Mouse (Mus musculus): ENCODE data around the gene Ntrk2. TPM values are rescaled to one million over a fixed set of nuclear protein-coding genes. Genes with fewer than 3 reads are reported as not detected.
A peak's percentile ranks its signal among the peaks of the same experiment; 100 is the strongest.

Ntrk2 gene
- total RNA-seq (2021): 1 to 10 TPM; 2.9 to 4.0 TPM
- long read RNA-seq, experiment 1, full-length matches to known transcripts: 5 of 10 reads
- long read RNA-seq, experiment 1, partial matches to known transcripts: 1 of 10 reads
- long read RNA-seq, experiment 1, other reads (novel, unspliced or antisense): 4 of 10 reads
- long read RNA-seq, experiment 2, partial matches to known transcripts: 1 of 1 reads
- long read RNA-seq, experiment 2, other reads (novel, unspliced or antisense): 0 of 1 reads

- DNase-seq (ENCODE audit: low spot score): peak; percentile 76
Measured at GRCm38 (mm10) chr13:58806397-58806892, at the start of gene Ntrk2. Gene Ntrk2, plus strand, starts transcription at chr13:58806569.

- DNase-seq (ENCODE audit: low spot score): no peak
Measured at GRCm38 (mm10) chr13:58761003-58761630, 45.3 kb upstream of the Ntrk2 start.

GRCm38 (mm10) chr13:58768258-58768657 lies 38.1 kb upstream of the Ntrk2 start:
- DNase-seq (ENCODE audit: low spot score): no peak

DNA sequence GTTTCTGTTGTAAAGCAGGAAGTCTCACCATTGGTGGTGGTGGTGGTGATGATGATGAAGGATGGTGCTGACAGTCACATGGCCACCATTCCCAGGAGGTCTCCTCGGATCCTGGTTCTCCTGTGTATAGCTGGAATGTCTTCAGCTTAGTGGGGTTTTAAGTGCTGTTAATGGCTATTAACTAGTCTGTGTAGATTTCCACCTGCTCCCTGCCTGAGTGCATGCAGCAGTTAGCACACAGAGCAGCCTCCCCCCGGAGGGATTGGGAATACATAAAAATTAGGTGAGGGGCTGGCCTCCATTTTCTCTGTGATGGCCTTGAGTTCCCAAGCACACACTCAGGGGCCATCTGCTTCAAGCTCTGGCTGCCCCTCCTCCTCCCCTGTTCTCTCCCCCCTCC lies 36.9 kb upstream of the Ntrk2 start:
- no peak for DNase-seq (ENCODE audit: low spot score)

GRCm38 (mm10) chr13:58779261-58779660 lies 27.1 kb upstream of the Ntrk2 start:
- DNase-seq (ENCODE audit: low spot score): no peak

- DNase-seq (ENCODE audit: low spot score): no peak
Measured at GRCm38 (mm10) chr13:58786476-58786875, 19.9 kb upstream of the Ntrk2 start.

DNA sequence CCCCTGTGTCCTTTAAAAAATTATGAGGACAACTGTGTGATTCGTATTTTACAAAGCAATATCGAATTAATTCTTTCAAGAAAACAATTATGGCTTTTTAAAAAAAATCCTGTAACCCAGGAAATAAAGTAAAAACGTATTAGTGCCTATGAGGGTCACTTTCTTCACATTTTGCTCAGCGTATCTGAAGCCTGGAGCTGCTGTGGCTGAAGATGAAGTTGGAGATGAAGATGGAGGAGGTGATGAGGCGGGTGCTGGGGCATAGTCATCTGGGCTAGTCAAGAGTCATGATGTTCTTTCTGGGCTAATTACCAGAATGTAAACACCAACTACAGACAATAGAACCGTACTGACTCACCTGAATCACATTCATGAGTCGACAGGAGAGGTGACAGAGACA lies 15.6 kb upstream of the Ntrk2 start:
- DNase-seq (ENCODE audit: low spot score): no peak

GRCm38 (mm10) chr13:58797386-58797785 lies 9.0 kb upstream of the Ntrk2 start:
- no peak for DNase-seq (ENCODE audit: low spot score)

- DNase-seq (ENCODE audit: low spot score): no peak
Measured at GRCm38 (mm10) chr13:58801291-58801690, 5.1 kb upstream of the Ntrk2 start.

- DNase-seq (ENCODE audit: low spot score): no peak
Measured at GRCm38 (mm10) chr13:58803882-58804281, 2.5 kb upstream of the Ntrk2 start.

DNA sequence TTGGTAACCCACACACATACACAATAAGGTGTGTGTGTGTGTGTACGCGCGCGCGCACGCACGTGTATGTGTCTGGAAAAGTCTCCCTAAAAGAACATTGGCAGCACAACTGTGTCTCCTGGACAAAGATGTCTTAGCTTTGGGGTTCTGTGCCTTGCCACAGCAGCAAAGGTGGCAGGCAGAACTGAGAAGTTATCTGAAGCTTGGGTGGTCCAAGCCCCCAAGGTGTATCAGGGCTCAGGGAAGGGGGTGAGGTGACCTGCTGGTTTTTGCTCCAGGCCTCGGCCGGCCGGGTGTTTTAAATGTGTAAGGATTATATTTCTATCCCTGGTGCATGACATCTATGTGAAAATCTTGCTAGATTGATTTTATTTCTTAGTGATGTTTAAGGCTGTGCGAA lies 536 bp upstream of the Ntrk2 start:
- no peak for DNase-seq (ENCODE audit: low spot score)

DNA sequence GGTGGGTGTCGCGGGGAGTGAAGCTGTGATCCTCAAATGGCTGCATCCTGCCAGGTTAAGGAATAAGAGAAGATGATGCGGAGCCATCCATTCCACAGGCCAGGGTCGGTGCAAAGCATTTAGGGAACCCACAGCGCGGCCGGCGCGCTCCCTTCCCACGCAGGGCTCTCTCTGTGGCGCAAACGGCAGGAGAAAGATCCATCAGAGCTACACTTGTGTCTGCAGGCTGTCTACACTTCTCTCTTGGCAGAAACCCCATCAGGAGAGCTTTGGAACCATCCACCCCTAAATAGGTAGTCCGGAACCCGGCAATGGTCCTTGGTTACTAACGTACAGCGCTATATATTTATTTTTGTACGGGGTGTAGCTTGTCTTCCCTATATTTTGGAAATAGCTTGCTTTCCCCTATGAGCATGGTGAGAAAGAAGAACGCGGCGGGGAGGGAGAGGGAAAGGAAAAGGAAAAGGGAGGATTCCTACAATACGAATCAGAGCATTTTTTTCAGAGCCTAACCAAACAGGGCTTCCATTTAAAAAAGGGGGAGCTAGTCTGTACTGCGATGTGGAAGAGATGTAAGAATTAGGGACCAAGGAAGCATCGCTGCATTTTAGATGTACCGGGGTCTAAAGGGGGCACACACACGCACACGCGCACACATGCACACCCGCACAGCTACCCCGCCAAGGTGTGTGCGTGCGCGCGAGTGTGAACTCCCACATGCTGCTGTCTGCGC lies 693 bp downstream of the Ntrk2 start:
- peak; percentile 3 for DNase-seq (ENCODE audit: low spot score)

DNA sequence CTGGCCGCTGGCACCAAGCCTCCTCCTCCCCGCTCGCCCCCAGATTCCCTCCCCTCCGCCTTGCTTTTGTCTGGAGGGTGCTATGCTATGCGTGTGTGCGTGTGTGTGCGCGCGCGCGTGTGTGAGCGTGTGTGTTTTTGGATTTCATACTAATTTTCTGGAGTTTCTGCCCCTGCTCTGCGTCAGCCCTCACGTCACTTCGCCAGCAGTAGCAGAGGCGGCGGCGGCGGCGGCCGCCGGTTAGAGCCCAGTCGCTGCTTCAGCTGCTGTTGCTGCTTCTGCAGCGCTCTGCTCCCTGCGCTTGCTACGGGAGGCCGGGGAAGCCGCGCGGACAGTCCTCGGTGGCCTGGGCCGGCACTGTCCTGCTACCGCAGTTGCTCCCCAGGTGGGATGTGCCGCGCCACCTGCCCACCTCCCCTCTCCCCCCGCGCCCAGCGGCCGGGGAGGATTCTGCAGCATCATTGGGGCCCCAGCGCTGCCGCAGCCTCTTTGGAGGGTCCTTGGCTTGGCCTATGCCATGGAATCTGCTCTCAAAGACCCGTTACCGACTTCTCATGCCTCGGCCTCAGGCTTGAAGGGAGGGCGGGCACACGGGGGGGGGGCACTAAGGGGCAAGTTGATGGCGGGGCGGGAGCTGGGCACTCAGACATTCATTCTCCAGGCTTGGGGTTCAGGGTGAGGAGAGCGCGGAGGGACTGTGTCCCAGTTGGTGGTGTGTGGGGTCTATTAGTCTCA lies 1.4 kb downstream of the Ntrk2 start:
- peak; percentile 9 for DNase-seq (ENCODE audit: low spot score)

DNA sequence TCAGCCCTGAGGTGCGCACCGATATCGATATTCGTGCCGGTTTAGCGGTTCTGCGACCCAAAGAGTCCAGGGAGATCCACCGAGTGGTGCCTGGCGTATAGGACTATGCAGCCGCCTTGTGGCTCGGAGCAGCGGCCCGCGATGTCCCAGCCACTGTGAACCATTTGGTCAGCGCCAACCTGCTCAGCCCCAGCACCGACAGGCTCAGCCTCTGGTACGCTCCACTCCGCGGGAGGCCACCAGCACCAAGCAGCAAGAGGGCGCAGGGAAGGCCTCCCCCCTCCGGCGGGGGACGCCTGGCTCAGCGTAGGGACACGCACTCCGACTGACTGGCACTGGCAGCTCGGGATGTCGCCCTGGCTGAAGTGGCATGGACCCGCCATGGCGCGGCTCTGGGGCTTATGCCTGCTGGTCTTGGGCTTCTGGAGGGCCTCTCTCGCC lies 2.0 kb downstream of the Ntrk2 start:
- peak; percentile 17 for DNase-seq (ENCODE audit: low spot score)

DNA sequence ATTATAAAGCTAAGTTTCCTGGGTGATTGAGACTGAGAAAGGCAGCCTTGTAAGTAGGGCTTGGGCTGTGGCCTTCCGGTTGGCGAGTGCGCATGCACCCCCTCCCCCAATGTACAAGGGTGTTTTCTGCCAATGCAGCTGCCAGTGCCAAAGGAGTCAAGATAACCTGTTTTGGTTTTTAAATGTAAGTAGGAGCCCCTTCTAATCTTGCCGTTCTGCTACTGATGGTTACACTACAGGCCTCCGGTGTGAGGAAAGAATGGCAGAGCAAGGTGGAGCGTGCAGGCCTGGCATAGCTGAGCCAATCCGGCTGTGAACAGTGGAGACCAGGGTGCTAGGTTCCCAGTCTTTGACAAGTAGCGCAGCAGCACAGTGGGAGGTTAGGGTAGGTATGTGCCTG lies 3.6 kb downstream of the Ntrk2 start:
- DNase-seq (ENCODE audit: low spot score): no peak

- no peak for DNase-seq (ENCODE audit: low spot score)
Measured at GRCm38 (mm10) chr13:58824752-58825151, 18.4 kb downstream of the Ntrk2 start.

GRCm38 (mm10) chr13:58826356-58827197 lies 20.2 kb downstream of the Ntrk2 start:
- DNase-seq (ENCODE audit: low spot score): no peak

- no peak for DNase-seq (ENCODE audit: low spot score)
Measured at GRCm38 (mm10) chr13:58831999-58832398, 25.6 kb downstream of the Ntrk2 start.

GRCm38 (mm10) chr13:58834726-58835125 lies 28.4 kb downstream of the Ntrk2 start:
- DNase-seq (ENCODE audit: low spot score): peak; percentile 34

- no peak for DNase-seq (ENCODE audit: low spot score)
Measured at GRCm38 (mm10) chr13:58836891-58837290, 30.5 kb downstream of the Ntrk2 start.

- DNase-seq (ENCODE audit: low spot score): peak; percentile 59
Measured at GRCm38 (mm10) chr13:58838110-58838509, 31.7 kb downstream of the Ntrk2 start.

Measured in gastrocnemius, adult 18-20 months (tissue).